Mouse (Mus musculus) left cerebral cortex, adult 18-20 months (tissue): ENCODE data around the gene Hyal2. TPM values are rescaled to one million over a fixed set of nuclear protein-coding genes. Genes with fewer than 3 reads are reported as not detected.
"Not testable (repeated sequence)": the region's sequence is repeated elsewhere in the genome, so short reads cannot be mapped to it uniquely, and the experiment has no call there.

Experiments used
- DNase-seq, 2 experiments: peaks; one replicate each; pipeline ENCODE4 v3.0.0; 2021 to 2022; ENCODE audit warnings: low spot score in 2 of 2, mixed read lengths in 1 of 2
- total RNA-seq, 2 experiments: library from RNA; stranded (reverse); gene quantifications; 2 replicates each; pipeline ENCODE4 v1.2.3; 2021

Gene Hyal2
- total RNA-seq, 2 experiments from 2014 or later: 13.0 to 15.5 TPM

- DNase-seq: peak; percentile 76 to 79
Observed at GRCm38 (mm10) chr9:107568331-107569261, 851 bp downstream of the Hyal2 start.

GRCm38 (mm10) chr9:107569270-107569669, 1.5 kb downstream of the Hyal2 start:
- DNase-seq: no peak

GRCm38 (mm10) chr9:107570016-107570415, 2.3 kb downstream of the Hyal2 start:
- no peak for DNase-seq

GRCm38 (mm10) chr9:107570845-107571244, 3.1 kb downstream of the Hyal2 start:
- DNase-seq: no peak

- no peak for DNase-seq
Observed at GRCm38 (mm10) chr9:107571534-107572326, 4.0 kb downstream of the Hyal2 start.

- DNase-seq: no peak
Observed at GRCm38 (mm10) chr9:107572327-107572662, 4.5 kb downstream of the Hyal2 start.

- DNase-seq: not testable (repeated sequence)
Observed at GRCm38 (mm10) chr9:107573774-107574173, 6.0 kb downstream of the Hyal2 start.

- no peak for DNase-seq
Observed at GRCm38 (mm10) chr9:107575579-107576356, 8.0 kb downstream of the Hyal2 start.

GRCm38 (mm10) chr9:107576357-107577107, 8.8 kb downstream of the Hyal2 start, which contains the start of gene Hyal1:
Gene Hyal1, plus strand, starts transcription at chr9:107576927.
- no peak for DNase-seq

- no peak for DNase-seq
Observed at GRCm38 (mm10) chr9:107577871-107578270, 10.1 kb downstream of the Hyal2 start.

- DNase-seq: no peak
Observed at GRCm38 (mm10) chr9:107578587-107578986, 10.8 kb downstream of the Hyal2 start, which contains the start of gene Naa80. Gene Naa80, plus strand, starts transcription at chr9:107578887.

- no peak for DNase-seq
Observed at GRCm38 (mm10) chr9:107579023-107579900, 11.5 kb downstream of the Hyal2 start.

GRCm38 (mm10) chr9:107580501-107581317, 13.0 kb downstream of the Hyal2 start, which contains the start of gene Hyal3:
Gene Hyal3, plus strand, starts transcription at chr9:107580818.
- DNase-seq: peak; percentile 83 to 90

GRCm38 (mm10) chr9:107581584-107581983, 13.8 kb downstream of the Hyal2 start:
- no peak for DNase-seq

GRCm38 (mm10) chr9:107582509-107583062, 14.8 kb downstream of the Hyal2 start:
- DNase-seq: no peak

- DNase-seq: no peak
Observed at GRCm38 (mm10) chr9:107583174-107583573, 15.4 kb downstream of the Hyal2 start.

GRCm38 (mm10) chr9:107586504-107586903, 18.8 kb downstream of the Hyal2 start:
- DNase-seq: no peak
